Mouse (Mus musculus) urinary bladder, postnatal 10 days (tissue): Measurements from ENCODE around the gene Clec16a.

Experiments
- DNase-seq: peaks from one replicate; pipeline ENCODE4 v3.0.0; 2022; ENCODE audit warnings: low spot score

The Clec16a gene

DNA sequence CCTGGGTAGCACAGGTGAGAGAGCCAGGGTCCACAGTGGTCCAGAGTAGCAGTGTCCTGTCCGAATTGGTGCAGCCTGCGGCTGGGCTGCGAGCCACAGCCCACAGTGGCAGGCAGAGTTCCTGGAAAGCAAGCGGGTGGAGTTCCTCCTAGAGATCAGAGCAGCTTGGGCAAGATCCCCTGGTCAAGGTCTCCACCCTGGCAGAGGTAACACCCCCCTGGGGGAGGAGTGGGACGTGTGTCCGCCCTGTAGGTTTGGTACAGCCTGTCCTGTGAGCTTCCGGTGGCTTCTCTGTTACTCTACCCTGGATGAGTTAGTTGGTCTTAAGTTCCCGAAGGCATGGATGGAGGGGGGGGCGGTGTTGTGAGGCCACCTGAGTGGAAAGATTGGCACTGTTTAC, 223.7 kb downstream of the Clec16a start:
- DNase-seq = no peak

GRCm38 (mm10) chr16:10769661-10770060, 224.5 kb downstream of the Clec16a start:
- no peak for DNase-seq

- DNase-seq = no peak
Observed at GRCm38 (mm10) chr16:10770531-10771325, 225.6 kb downstream of the Clec16a start.

DNA sequence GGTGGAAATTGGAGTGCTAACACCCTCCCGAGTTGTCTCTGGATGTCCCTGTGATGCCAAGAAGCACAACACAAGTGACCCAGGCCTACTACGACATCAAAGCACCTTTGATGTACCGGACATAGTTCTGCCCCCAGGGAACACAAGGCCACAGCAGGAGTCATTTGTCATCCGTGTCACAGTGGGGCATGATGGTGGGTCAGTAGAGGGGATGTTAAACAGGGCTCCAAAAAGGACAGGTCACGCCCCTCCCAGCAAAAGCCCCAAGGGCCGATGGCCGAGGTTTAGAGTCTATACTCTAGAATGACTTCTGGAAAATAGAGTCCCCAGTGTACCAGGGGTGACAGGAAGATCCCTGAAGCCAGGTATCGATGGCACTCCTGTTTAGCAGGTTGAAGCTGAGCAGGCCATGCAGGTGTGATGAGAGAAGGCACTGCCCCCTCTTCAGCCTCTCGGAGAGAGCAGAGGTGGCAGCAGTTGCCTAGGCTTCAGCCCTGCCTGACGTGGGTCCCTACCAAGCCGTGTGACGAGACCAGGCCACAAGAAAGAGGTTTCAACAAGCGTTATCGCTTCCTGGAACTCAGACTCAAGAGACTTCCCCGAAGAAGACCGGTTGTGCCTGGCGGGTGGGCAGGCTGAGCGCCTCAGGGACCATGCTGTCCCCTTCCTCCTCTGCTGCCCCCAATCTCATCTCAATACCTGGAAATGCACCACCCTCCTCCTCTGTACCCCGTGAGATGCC, 226.8 kb downstream of the Clec16a start:
- no peak for DNase-seq

- DNase-seq = no peak
Observed at GRCm38 (mm10) chr16:10773543-10773942, 228.4 kb downstream of the Clec16a start.

GRCm38 (mm10) chr16:10774726-10775125, 229.6 kb downstream of the Clec16a start:
- no peak for DNase-seq

DNA sequence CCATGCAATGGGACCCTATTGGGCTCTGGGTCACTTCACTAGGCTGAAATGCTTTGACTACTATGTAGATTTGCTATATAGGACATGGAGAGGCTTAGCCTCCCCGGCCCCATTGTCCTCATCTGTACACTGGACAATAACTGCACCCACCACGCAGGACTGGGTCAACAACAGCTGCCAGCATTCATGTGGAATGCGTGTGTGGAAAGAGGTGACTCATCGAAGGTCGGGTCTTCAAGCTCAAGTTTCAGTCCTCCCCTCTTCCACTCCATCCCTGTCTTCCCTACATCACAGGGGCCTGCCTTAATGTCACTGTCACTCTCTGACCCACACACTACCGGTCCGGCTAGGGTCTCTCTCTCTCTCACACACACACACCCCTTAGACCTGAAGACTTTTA, 231.2 kb downstream of the Clec16a start:
- DNase-seq = no peak

GRCm38 (mm10) chr16:10777579-10778160, 232.5 kb downstream of the Clec16a start:
- no peak for DNase-seq

- DNase-seq = no peak
Observed at GRCm38 (mm10) chr16:10780631-10781120, 235.5 kb downstream of the Clec16a start.

DNA sequence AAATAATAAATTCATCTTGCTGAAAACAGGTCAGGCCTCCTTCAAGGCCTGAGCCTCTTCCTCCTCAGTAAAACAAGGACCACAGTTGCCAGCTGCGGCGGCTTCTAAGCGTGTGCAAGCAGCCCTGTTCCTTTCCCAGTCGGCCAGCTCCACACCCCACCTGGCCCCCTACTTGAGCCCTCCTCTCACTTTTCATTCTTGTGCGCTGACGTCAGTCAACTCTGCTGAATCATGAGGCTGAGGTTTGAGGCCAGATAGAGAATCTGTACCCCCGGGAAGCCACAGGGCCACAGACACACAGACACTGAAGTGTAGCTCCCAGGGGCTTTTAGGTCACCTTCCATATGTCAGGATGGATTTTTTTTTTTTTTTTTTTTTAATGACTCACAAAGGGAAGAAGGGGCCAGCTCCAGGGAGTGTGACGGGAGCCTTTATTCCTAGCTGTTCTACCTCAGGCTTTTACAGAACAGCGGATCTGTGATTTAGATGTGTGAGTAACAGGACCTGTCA, 236.8 kb downstream of the Clec16a start:
- no peak for DNase-seq

DNA sequence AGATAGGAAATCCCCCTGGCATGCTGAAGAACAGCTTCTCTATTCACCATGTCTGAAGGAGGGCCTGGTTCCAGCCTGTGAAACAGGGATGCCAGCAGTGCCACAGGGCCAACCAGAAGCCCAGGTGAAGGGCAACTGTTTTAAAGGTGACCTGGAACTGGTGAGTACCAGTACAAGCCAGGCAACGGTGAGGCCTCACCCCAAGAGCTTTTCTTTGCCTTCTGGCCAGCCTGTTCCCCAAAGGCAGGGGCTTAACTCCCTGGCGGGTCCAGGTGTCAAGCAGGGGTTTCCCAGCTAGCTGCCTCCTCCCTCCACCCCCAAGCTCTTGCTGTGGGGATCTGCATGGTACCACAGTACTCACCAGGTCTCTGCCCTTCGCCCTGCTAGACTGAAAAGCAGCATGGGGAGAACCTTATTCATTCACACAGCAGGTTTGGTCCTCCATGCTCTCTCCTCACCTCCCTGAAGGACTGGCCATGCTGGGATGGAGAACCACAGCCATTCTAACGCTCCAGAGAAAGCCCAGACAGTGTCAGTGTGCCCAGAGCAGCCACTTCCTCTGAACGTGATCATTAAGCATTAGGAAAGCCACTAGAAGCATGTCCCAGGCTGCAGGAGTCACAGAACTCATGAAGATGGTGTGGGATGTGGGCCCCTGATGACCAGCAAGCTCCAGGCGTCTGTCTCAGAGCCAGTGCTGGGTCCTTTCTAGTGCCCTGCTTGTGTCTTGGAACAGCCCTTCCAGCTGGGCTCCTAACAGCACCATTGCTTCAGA, 237.4 kb downstream of the Clec16a start:
- DNase-seq = no peak

- no peak for DNase-seq
Observed at GRCm38 (mm10) chr16:10783152-10783434, 238.0 kb downstream of the Clec16a start.

DNA sequence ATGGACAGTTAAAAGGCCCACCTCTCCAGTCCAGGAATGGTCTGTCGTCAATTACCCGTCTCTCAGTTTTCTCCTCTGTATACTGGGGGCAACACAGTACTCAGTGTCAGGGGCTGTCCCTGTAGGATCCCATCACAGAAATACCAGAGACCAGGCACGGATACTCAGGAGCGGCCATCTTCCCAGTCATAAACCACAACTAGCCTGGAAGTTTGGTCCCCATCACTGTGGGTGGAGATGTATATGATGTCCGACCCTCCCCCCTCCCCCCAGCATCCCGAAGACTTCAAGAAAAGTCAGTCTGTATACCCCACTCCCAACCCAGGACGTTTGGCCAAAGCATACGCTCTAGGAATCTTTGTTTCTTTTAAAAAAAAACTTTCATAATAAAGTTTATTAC, 238.3 kb downstream of the Clec16a start:
- no peak for DNase-seq

- DNase-seq = no peak
Observed at GRCm38 (mm10) chr16:10783883-10784792, 239.0 kb downstream of the Clec16a start.

DNA sequence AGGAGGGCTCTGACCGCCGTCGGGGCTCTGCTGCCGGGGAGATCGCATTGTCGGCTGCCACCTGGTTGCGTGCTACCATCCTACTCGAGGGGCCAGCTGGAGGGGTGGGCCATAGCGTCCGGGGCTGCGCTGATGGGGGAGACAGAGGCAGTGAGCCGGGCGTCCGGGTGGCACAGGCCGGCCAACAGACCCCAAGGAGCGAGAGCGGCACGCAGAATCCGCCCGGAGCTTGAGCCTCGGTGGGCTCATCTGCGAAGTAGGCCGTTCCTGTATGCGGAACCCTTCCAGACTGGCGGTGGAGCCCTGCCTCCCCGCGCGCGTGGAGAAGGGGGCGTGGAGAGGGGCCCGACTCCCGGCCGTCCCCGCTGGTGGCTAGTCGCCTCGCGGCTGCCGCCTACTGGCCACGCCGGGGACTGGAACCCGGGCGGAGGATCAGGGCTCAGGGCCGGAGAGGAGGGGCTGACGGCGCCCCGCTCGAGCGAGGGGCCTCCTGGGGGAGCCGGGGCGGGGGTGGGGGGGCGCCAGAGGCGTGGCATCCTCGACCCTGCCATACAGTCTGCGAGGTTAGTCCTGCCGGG, 239.7 kb downstream of the Clec16a start:
- peak; percentile 81 for DNase-seq

GRCm38 (mm10) chr16:10785371-10786231, 240.5 kb downstream of the Clec16a start, which contains the start of gene Socs1:
Gene Socs1 (minus strand): TSS chr16:10785536.
- peak; percentile 48 for DNase-seq

DNA sequence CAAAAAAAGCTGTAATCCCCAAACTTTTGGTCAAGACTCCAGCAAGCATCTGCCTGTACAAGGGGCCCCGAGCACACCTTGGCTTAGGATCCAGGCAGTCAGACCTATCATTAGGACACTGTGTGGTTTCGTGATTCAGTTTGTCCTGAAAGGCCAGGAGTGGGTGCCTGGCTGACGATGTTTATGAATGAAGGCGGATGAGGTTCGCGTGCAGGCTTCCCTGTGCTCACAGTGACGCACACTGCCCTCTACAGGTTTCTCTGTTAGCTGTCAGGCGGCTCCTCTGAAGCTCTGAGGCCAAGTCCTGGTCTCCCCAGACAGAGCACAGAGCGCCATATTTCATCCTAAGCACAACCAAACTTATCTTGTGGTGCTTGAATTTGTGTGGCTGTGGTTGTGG, 241.1 kb downstream of the Clec16a start:
- no peak for DNase-seq

GRCm38 (mm10) chr16:10786782-10787547, 241.8 kb downstream of the Clec16a start:
- DNase-seq = no peak

GRCm38 (mm10) chr16:10787548-10788058, 242.5 kb downstream of the Clec16a start:
- DNase-seq = no peak
